Mouse (Mus musculus) left cerebral cortex, postnatal 36 days (tissue): ENCODE measurements around the gene Fermt3. TPM values are rescaled to one million over a fixed set of nuclear protein-coding genes. Genes with fewer than 3 reads are reported as not detected.
"Not testable (repeated sequence)": the region's sequence is repeated elsewhere in the genome, so short reads cannot be mapped to it uniquely, and the experiment has no call there.

Experiments
- DNase-seq, 2 experiments: peaks; one replicate each; pipeline ENCODE4 v3.0.0; 2021 to 2022; ENCODE audit warnings: low spot score in 2 of 2, mixed read lengths in 1 of 2
- intact Hi-C: fragments of 180-260 bp; cut with DNase I; formaldehyde crosslinking; loops from one replicate; pipeline ENCODE4 v1.15.1; 2025
- total RNA-seq, 2 experiments: library from RNA; stranded (reverse); gene quantifications; 2 replicates each; pipeline ENCODE4 v1.2.3; 2021

Gene Fermt3
- total RNA-seq, 2 experiments from 2014 or later: 3.7 to 4.9 TPM

- intact Hi-C loops: no loop called here
- DNase-seq: no peak
These were observed 25.3 kb downstream of the Fermt3 start for GRCm38 (mm10) chr19:6994002-6994401.

DNA sequence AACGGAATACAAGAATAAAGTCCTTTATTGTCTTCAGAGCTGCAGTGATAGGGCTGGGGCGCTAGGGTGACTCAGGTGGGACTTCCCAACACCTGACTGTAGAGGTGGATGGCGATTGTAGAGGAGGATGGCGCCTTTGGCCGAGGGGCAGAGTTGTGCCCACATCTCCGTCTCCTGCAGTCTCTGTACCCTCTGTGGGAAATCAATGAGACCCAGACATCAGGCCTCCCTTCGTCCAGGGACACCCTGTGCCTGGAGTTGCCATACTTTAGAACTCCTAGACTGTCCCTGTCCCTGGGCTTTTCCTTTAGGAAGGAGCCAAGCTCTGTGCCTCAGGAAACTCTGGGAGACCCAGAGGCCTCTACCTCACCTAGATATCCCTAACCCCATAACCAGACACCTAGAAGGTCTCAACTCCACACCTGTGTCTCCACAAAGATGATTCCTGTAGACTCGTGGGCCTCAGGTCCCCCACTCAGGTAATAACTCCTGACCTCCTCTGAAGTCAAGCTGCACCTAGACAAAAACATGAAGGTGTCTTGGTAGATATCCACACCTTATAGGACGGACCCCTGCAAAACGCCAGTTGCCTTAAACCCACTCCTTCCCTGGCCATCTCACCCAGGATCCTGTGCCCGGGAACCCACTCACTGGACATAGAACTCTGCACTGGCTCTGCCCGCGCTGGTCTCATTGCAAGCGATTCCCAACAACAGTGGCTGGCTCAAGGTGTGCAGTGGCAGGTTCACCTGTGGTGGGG is 26.1 kb downstream of the Fermt3 start:
- DNase-seq: no peak
- intact Hi-C loops: no loop called here

DNA sequence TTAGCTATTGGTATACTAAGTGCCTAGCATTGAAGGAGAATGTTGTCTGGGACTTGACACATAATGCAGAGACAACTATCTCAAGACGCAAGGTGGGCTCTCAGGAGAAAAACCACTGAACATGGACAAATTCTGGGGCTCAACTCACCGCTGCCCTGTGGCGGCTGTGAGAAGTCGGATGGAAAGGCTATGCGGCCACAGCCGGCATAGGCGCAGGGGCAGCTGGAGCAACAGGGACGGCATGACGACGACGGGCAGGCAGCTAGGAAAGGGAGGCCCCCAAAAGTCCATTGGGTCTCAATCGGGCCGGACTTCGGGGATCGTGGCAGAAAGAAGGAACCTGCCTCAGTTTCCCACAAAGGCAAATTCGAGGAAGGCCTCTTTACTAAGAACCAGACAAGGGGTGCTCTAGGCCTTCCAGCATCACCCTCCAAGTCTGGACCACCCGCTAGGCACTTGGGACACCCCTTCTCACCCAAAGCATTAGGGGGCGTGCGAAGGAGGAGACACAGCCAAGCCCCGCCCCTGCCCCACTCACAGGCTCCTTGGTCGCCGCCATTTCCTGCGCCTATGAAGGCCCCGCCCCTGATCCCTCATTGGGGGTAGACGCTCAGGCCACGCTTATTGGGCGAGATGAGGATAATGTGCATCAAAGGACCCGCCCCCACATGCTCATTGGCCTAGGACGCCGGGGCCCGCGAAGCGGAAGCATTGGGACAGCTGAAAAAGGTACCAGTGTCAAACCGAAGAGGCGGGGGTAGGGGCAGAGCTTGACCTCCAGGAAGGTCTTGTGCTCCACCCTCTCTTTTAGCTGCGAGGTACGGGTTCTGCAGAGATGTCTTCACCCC is 27.0 kb downstream of the Fermt3 start, which contains the start of gene Dnajc4:
Gene Dnajc4 (minus strand): TSS at position 562 of the 848 bp plus-strand sequence.
- intact Hi-C loops: no loop called here
- peak; percentile 91 to 92 for DNase-seq

GRCm38 (mm10) chr19:6991166-6991565 is 28.1 kb downstream of the Fermt3 start:
- DNase-seq, intact Hi-C loops: not testable (repeated sequence)

DNA sequence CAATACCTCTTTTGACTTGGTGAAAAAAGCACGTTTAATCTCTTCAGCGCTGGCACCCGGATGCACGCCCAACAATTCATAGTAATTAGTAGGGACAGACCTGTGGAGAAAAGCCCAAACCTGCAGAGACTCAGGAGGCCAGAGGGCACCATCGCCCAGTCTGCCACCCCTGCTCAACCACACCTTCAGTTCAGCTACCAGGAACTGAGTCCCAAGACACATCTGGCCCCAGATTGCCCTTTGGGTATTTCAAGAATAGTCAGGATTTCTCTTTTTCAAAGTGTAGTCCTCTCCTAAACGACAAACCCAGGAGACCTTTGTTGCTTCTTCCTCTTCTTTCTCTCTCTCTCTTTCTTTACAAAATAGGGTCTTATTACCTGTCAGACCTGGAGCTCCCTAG is 28.6 kb downstream of the Fermt3 start:
- no peak for DNase-seq

DNA sequence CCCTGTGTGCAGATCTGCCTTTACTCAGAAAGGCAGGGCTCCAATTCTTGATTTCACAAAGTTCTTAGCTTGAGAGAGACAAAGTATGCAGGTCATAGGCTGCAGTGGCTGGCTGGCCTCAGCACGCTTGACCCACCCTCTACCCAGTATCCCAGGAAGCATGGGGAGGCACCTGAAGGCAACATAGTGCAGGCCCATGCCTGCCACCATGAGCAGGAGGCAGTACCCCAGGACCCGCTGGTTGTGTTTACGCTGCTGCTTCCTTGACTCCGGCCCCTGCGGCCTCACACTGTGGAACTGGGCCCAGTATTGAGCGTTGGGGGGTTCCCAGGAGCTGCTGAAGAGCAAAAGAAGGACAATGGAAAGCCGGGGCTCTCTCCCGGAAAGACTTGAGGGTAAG is 30.0 kb downstream of the Fermt3 start:
- intact Hi-C loops: no loop called here
- no peak for DNase-seq

More for the DNA sequence above, 28.6 kb downstream of the Fermt3 start:
- intact Hi-C loops: no loop called here

DNA sequence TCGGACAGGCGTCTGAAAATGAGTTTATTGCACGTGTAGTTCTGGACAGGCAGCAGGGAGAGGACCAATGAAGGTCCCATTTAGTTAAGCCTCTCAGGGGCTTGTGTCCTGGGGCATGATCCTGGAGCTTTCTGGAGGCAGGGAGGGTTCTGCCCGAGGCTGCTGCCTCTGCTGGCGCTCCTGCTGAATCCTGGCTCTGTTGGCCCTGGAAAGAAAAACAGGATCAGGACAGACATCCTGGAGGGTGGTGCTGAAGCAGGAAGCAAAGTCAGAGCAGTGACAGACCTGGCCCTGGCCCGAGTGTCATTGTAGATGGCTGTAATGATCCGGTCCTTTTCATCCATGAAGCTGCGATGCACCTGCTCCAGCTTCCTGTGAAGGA is 31.4 kb downstream of the Fermt3 start:
- DNase-seq: no peak
- intact Hi-C loops: no loop called here

GRCm38 (mm10) chr19:6987061-6987903 is 32.0 kb downstream of the Fermt3 start, which contains the start of gene Vegfb:
Gene Vegfb, minus strand, starts transcription at chr19:6987651.
- peak; percentile 66 to 78 for DNase-seq
- intact Hi-C loops: no loop called here

- DNase-seq: no peak
- intact Hi-C loops: no loop called here
These were observed 33.1 kb downstream of the Fermt3 start for GRCm38 (mm10) chr19:6985951-6986708.

GRCm38 (mm10) chr19:6985300-6985699 is 34.0 kb downstream of the Fermt3 start:
- intact Hi-C loops: no loop called here
- no peak for DNase-seq

GRCm38 (mm10) chr19:6983621-6984020 is 35.6 kb downstream of the Fermt3 start:
- no peak for DNase-seq
- intact Hi-C loops: no loop called here

DNA sequence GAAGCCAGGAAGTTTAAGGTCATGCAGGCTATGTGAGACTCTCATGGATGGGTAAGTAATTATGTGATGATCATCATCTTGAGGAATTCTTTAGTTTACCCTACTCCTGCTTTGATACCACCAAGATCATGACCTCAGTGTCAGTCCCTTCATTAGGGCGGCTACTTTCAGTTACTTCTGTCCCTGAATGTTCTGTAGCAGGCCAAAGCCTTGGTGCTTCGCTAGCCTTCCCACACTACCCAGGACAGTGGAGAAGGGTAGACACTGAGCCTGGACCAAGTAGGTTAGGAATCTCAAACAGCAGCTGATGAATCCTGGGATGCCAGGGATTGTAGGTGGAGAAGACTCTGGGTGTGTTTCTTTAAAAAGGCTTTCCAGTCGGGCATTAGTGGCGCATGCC is 37.8 kb downstream of the Fermt3 start:
- intact Hi-C loops: no loop called here

GRCm38 (mm10) chr19:6980381-6981093 is 38.7 kb downstream of the Fermt3 start, which contains the start of gene Fkbp2:
Gene Fkbp2, minus strand, starts transcription at chr19:6980501.
- peak; percentile 99 for DNase-seq
- intact Hi-C loops: no loop called here

More for the DNA sequence above, 37.8 kb downstream of the Fermt3 start:
- DNase-seq: no peak

- peak; percentile 98 to 99 for DNase-seq
- intact Hi-C loops: loop anchor here (2.0 kb wide), 1 partner anchor 59 kb away; the partner anchor contains the start of gene Esrra
These were observed 39.5 kb downstream of the Fermt3 start for GRCm38 (mm10) chr19:6979486-6980380.

- DNase-seq: peak in 1 of 2 experiments; percentile 32
- intact Hi-C loops: loop anchor here (2.0 kb wide), 1 partner anchor 58 kb away; the partner anchor contains the start of gene Esrra
These were observed 40.2 kb downstream of the Fermt3 start for GRCm38 (mm10) chr19:6979001-6979479.

GRCm38 (mm10) chr19:6978639-6978974 is 40.7 kb downstream of the Fermt3 start:
- intact Hi-C loops: loop anchor here (2.0 kb wide), 1 partner anchor 58 kb away; the partner anchor contains the start of gene Esrra
- DNase-seq: no peak
